Mouse (Mus musculus) hindbrain, embryonic 15.5 days (tissue): ENCODE measurements around the gene Asb1. TPM values are rescaled to one million over a fixed set of nuclear protein-coding genes. Genes with fewer than 3 reads are reported as not detected.

Experiments
- polyA plus RNA-seq: library from polyadenylated mRNA; unstranded; fragments of >200 nt; fragmentation: Nextera tagmentation; extraction: Ambion mirVana; gene quantifications from 2 replicates; pipeline ENCODE4 v1.2.1, GENCODE M21; 2015

The Asb1 gene
- polyA plus RNA-seq, 1 experiment from 2014 or later, result 12.9 TPM

Other genes starting within 250 kb of the Asb1 start
- gene Scly, start 242.2 kb upstream of the Asb1 start, polyA plus RNA-seq, result 11.9 and 13.5 TPM in 2 replicates
- gene Espnl, start 218.5 kb upstream of the Asb1 start, polyA plus RNA-seq, result 0.05 and 0.18 TPM in 2 replicates
- 0.09 and 0.13 TPM in 2 replicates for gene Klhl30, start 189.5 kb upstream of the Asb1 start, polyA plus RNA-seq
- gene Erfe, start 174.1 kb upstream of the Asb1 start, polyA plus RNA-seq, result 0.33 and 0.54 TPM in 2 replicates
- 145 and 147 TPM in 2 replicates for gene Ilkap, start 141.7 kb upstream of the Asb1 start, polyA plus RNA-seq
- 172 and 212 TPM in 2 replicates for gene Hes6, start 126.5 kb upstream of the Asb1 start, polyA plus RNA-seq
- 6.0 and 6.1 TPM in 2 replicates for gene Per2, start 81.2 kb upstream of the Asb1 start, polyA plus RNA-seq
- 9.9 and 10.1 TPM in 2 replicates for gene Traf3ip1, start 45.9 kb upstream of the Asb1 start, polyA plus RNA-seq